8 mouse cellular contexts compared by ENCODE assay signal in genomic region chr17:25016292-25017132, GRCm38 (mm10). TPM values are rescaled to one million over a fixed set of nuclear protein-coding genes. Genes with fewer than 3 reads are reported as not detected.
DNase-seq lines count a peak whose midpoint lies in the region; ATAC-seq lines count a peak whose summit lies in the region.

No protein-coding gene starts in this region.

- peak overlapping the region; percentile 88 for H3K9ac ChIP-seq in heart, embryonic 13.5 days
- peak overlapping the region; percentile 78 for H3K9ac ChIP-seq in liver, embryonic 16.5 days (ENCODE audit: low read depth, low read length)
- peak overlapping the region; percentile 75 for H3K9ac ChIP-seq in stomach, embryonic 16.5 days (ENCODE audit: low read length)

- peak; percentile 70 for ATAC-seq in heart, embryonic 13.5 days (ENCODE audit: extremely low read depth, insufficient number of reproducible peaks, low FRiP score, low TSS enrichment)
- ATAC-seq in liver, embryonic 16.5 days (ENCODE audit: low read depth), result peak; percentile 78
- ATAC-seq in stomach, embryonic 16.5 days (ENCODE audit: insufficient read depth, low FRiP score), result peak; percentile 84

- WGBS in heart, embryonic 13.5 days, result under 1% methylated on average over 55 of the region's 55 CpGs
- under 1% methylated on average over 55 of the region's 55 CpGs for WGBS in liver, embryonic 16.5 days (ENCODE audit: insufficient replicate concordance)
- under 1% methylated on average over 55 of the region's 55 CpGs for WGBS in stomach, embryonic 16.5 days

- H3K36me3 ChIP-seq in erythroblast, embryonic 14.5 days (ENCODE audit: control insufficient read depth), result peaks cover 42% of the 10 kb centered on the region
- peaks cover 28% of the 10 kb centered on the region for H3K36me3 ChIP-seq in heart, embryonic 13.5 days
- H3K36me3 ChIP-seq in liver, embryonic 16.5 days (ENCODE audit: control insufficient read depth, insufficient read depth), result peaks cover 9% of the 10 kb centered on the region
- no peaks in the 10 kb centered on the region for H3K36me3 ChIP-seq in stomach, embryonic 16.5 days (ENCODE audit: control insufficient read depth, insufficient read depth, low read length)

- H3K27me3 ChIP-seq in erythroblast, embryonic 14.5 days (ENCODE audit: control insufficient read depth), result no peaks in the 10 kb centered on the region
- H3K27me3 ChIP-seq in heart, embryonic 13.5 days (replicated peaks), result no peaks in the 10 kb centered on the region
- no peaks in the 10 kb centered on the region for H3K27me3 ChIP-seq in liver, embryonic 16.5 days (ENCODE audit: control insufficient read depth, insufficient read depth, low read depth, low read length)
- H3K27me3 ChIP-seq in stomach, embryonic 16.5 days (ENCODE audit: control insufficient read depth, insufficient read depth, low read length), result no peaks in the 10 kb centered on the region

- peak overlapping the region; percentile 80 for H3K27ac ChIP-seq in heart, embryonic 13.5 days (replicated peaks)
- H3K27ac ChIP-seq in liver, embryonic 16.5 days (ENCODE audit: low read length), result peak overlapping the region; percentile 94
- H3K27ac ChIP-seq in stomach, embryonic 16.5 days (ENCODE audit: low read length), result peak overlapping the region; percentile 73

- H3K4me3 ChIP-seq in erythroblast, embryonic 14.5 days (replicated peaks), result peak overlapping the region; percentile 90
- peak overlapping the region; percentile 87 for H3K4me3 ChIP-seq in heart, embryonic 13.5 days
- peak overlapping the region; percentile 96 for H3K4me3 ChIP-seq in liver, embryonic 16.5 days (ENCODE audit: low read depth, low read length)
- peak overlapping the region; percentile 71 for H3K4me3 ChIP-seq in stomach, embryonic 16.5 days (replicated peaks; ENCODE audit: low read length)

- H3K4me1 ChIP-seq in erythroblast, embryonic 14.5 days (ENCODE audit: control insufficient read depth), result peaks cover 49% of the 10 kb centered on the region
- H3K4me1 ChIP-seq in heart, embryonic 13.5 days, result peaks cover 21% of the 10 kb centered on the region
- H3K4me1 ChIP-seq in liver, embryonic 16.5 days (ENCODE audit: control insufficient read depth, low read depth, low read length), result peaks cover 15% of the 10 kb centered on the region
- peaks cover 6% of the 10 kb centered on the region for H3K4me1 ChIP-seq in stomach, embryonic 16.5 days (ENCODE audit: control insufficient read depth, insufficient read depth, low read length)

- H3K4me2 ChIP-seq in heart, embryonic 13.5 days, result peak overlapping the region; percentile 98
- peak overlapping the region; percentile 95 for H3K4me2 ChIP-seq in liver, embryonic 16.5 days (ENCODE audit: low read depth, low read length)
- peak overlapping the region; percentile 73 for H3K4me2 ChIP-seq in stomach, embryonic 16.5 days (ENCODE audit: low read depth, low read length)

- peak; percentile 80 for DNase-seq in CD4-positive helper T cell, adult 2 months (ENCODE audit: low read depth, low spot score)
- DNase-seq in adrenal gland, postnatal 14 days, result peak; percentile 89
- peak; percentile 86 for DNase-seq in kidney, postnatal 10 days
- DNase-seq in neural tube, embryonic 10.5 days (ENCODE audit: extremely low spot score, low spot score), result peak; percentile 69

- no peaks in the 10 kb centered on the region for H3K9me3 ChIP-seq in erythroblast, embryonic 14.5 days (ENCODE audit: control insufficient read depth, low read length)
- no peaks in the 10 kb centered on the region for H3K9me3 ChIP-seq in heart, embryonic 13.5 days
- H3K9me3 ChIP-seq in liver, embryonic 16.5 days (replicated peaks; ENCODE audit: control insufficient read depth, low read length), result no peaks in the 10 kb centered on the region
- H3K9me3 ChIP-seq in stomach, embryonic 16.5 days (replicated peaks; ENCODE audit: control insufficient read depth, low read length), result no peaks in the 10 kb centered on the region

RNA-seq across cellular contexts. Expression of gene Ift140, which starts 0.6 kb away (rescaled TPM):
- 30.0 and 43.7 TPM in 2 replicates for total RNA-seq in adrenal gland, postnatal 14 days (2021)
- polyA plus RNA-seq in erythroblast, embryonic 14.5 days (2012), result 0.97 and 1.0 TPM in 2 replicates
- polyA plus RNA-seq in heart, embryonic 13.5 days (2015; fragmentation: Nextera tagmentation; extraction: Ambion mirVana), result 11.7 and 13.4 TPM in 2 replicates
- polyA plus RNA-seq in liver, embryonic 16.5 days (2015; fragmentation: Nextera tagmentation; extraction: Ambion mirVana), result 145 and 146 TPM in 2 replicates
- 21.7 TPM in 2 replicates for polyA plus RNA-seq in stomach, embryonic 16.5 days (2015; fragmentation: Nextera tagmentation; extraction: Ambion mirVana)

RNA-seq across cellular contexts. Expression of gene Cramp1l, which starts 0.9 kb away (rescaled TPM):
- 23.3 and 26.7 TPM in 2 replicates for total RNA-seq in adrenal gland, postnatal 14 days (2021)
- 1.1 and 1.5 TPM in 2 replicates for polyA plus RNA-seq in erythroblast, embryonic 14.5 days (2012)
- polyA plus RNA-seq in heart, embryonic 13.5 days (2015; fragmentation: Nextera tagmentation; extraction: Ambion mirVana), result 4.0 and 4.4 TPM in 2 replicates
- polyA plus RNA-seq in liver, embryonic 16.5 days (2015; fragmentation: Nextera tagmentation; extraction: Ambion mirVana), result 2.7 and 2.9 TPM in 2 replicates
- polyA plus RNA-seq in stomach, embryonic 16.5 days (2015; fragmentation: Nextera tagmentation; extraction: Ambion mirVana), result 3.4 and 4.2 TPM in 2 replicates

RNA-seq across cellular contexts. Expression of gene Jpt2, which starts 56.0 kb away (rescaled TPM):
- 33.9 and 45.2 TPM in 2 replicates for total RNA-seq in adrenal gland, postnatal 14 days (2021)
- 0.83 and 1.0 TPM in 2 replicates for polyA plus RNA-seq in erythroblast, embryonic 14.5 days (2012)
- 122 and 123 TPM in 2 replicates for polyA plus RNA-seq in heart, embryonic 13.5 days (2015; fragmentation: Nextera tagmentation; extraction: Ambion mirVana)
- 52.6 and 53.6 TPM in 2 replicates for polyA plus RNA-seq in liver, embryonic 16.5 days (2015; fragmentation: Nextera tagmentation; extraction: Ambion mirVana)
- 158 and 170 TPM in 2 replicates for polyA plus RNA-seq in stomach, embryonic 16.5 days (2015; fragmentation: Nextera tagmentation; extraction: Ambion mirVana)

Comparison
In these comparisons a context has a peak if more than half of its experiments do, and no peak if none do; other contexts are left out.
1. Peak in every context shown above with its lines: DNase-seq, ATAC-seq, H3K4me3 ChIP-seq and H3K27ac ChIP-seq.
2. RNA of gene Jpt2, which starts 56.0 kb away (polyA plus RNA-seq): 158 to 170 TPM in stomach, embryonic 16.5 days, 122 to 123 TPM in heart, embryonic 13.5 days and 52.6 to 53.6 TPM in liver, embryonic 16.5 days; 0.83 to 1.0 TPM in erythroblast, embryonic 14.5 days; every median in the first group is over 10 times any median in the second.